Mouse (Mus musculus): ENCODE data around the gene Prdm1. TPM values are rescaled to one million over a fixed set of nuclear protein-coding genes. Genes with fewer than 3 reads are reported as not detected.

Gene Prdm1
- polyA plus RNA-seq (2012; fragmentation: generic; extraction: Trizol) = under 1 TPM in 1 of 2 experiments, not detected in 1; 0.01 TPM

DNA sequence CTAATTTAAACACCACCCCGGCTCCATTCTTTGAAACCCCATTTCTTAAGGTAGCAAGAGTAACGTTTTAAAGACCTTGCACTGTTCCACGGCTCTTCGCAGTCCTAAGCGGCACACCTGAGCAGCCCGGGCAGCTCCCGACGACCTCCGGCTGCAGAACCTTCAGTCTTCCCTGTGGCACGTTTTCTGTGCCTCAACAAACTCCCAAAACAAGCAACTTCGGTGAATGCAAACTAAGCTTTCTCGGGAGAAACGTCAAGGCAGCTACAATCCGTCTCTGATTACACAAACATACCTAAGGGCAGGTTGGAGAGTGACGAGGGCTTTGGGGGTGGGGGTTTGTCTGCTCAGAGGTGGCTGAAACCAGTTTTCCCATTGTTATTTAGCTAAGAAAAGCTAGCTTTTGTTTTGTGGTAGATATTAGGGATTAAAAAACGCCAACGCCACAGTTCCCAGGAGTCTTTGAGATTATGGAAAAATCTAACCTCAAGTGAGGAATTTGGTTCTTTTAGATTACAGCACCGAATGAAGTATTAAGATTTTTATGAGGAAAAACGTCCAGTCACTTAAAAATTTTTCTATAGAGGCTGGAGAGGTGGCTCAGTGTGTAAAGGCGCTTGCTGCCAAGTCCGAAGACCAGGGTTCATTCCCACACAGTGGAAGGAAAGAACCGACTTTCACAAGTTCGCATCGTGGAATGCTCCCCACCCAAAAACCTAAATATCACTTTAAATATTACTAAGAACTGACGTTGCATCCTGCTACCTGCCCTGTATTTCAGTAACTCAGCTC is at the start of gene Prdm1:
Gene Prdm1, minus strand, starts transcription at position 211 of the 792 bp plus-strand sequence.

All from C3H10T1/2 (cell line).